Mouse (Mus musculus): ENCODE results near the gene Rnpepl1. TPM values are rescaled to one million over a fixed set of nuclear protein-coding genes. Genes with fewer than 3 reads are reported as not detected.

Rnpepl1 gene
- polyA plus RNA-seq, 1 experiment, result 62.1 TPM

- H3K4me1 ChIP-seq (ENCODE audit: control insufficient read depth, insufficient read depth, low read length), result peaks cover 10% of the 10 kb centered on the region
- WGBS, result 72% methylated on average over 4 of the region's 4 CpGs
- no peak overlapping the region for H3K27ac ChIP-seq (ENCODE audit: control insufficient read depth, insufficient read depth, low read depth, low read length, poor library complexity)
- TF ChIP-seq CTCF (IDR thresholded peaks at IDR 0.05; ENCODE audit: control insufficient read depth, insufficient read depth, low read length), result no peak
- no peak for TF ChIP-seq POLR2A (IDR thresholded peaks at IDR 0.05; ENCODE audit: borderline replicate concordance, control insufficient read depth, low read depth, low read length)
- no peak overlapping the region for H3K4me3 ChIP-seq (replicated peaks; ENCODE audit: control insufficient read depth, low read depth, low read length)
Observed at GRCm38 (mm10) chr1:92909068-92909467, 1.5 kb upstream of the Rnpepl1 start.

- WGBS, result under 1% methylated on average over 83 of the region's 85 CpGs
- peak overlapping the region; percentile 84 for H3K4me3 ChIP-seq (replicated peaks; ENCODE audit: control insufficient read depth, low read depth, low read length)
- H3K4me1 ChIP-seq (ENCODE audit: control insufficient read depth, insufficient read depth, low read length), result peaks cover 9% of the 10 kb centered on the region
- peak overlapping the region; percentile 92 for H3K27ac ChIP-seq (ENCODE audit: control insufficient read depth, insufficient read depth, low read depth, low read length, poor library complexity)
- TF ChIP-seq CTCF (IDR thresholded peaks at IDR 0.05; ENCODE audit: control insufficient read depth, insufficient read depth, low read length) (no peak), POLR2A (IDR thresholded peaks at IDR 0.05; ENCODE audit: borderline replicate concordance, control insufficient read depth, low read depth, low read length) (no peak; the same call in 1 of the 2 replicates)
Observed at GRCm38 (mm10) chr1:92910925-92911720, 540 bp downstream of the Rnpepl1 start.

- TF ChIP-seq CTCF (IDR thresholded peaks at IDR 0.05; ENCODE audit: control insufficient read depth, insufficient read depth, low read length), result no peak
- peak overlapping the region; percentile 92 for H3K27ac ChIP-seq (ENCODE audit: control insufficient read depth, insufficient read depth, low read depth, low read length, poor library complexity)
- peaks cover 9% of the 10 kb centered on the region for H3K4me1 ChIP-seq (ENCODE audit: control insufficient read depth, insufficient read depth, low read length)
- WGBS, result 22% methylated on average over 8 of the region's 8 CpGs
- H3K4me3 ChIP-seq (replicated peaks; ENCODE audit: control insufficient read depth, low read depth, low read length), result peak overlapping the region; percentile 84
Observed at GRCm38 (mm10) chr1:92911721-92912138, 1.1 kb downstream of the Rnpepl1 start.

- Histone ChIP-seq H3K4me3 (replicated peaks; ENCODE audit: control insufficient read depth, low read depth, low read length) (peak overlapping the region; percentile 7), H3K27ac (ENCODE audit: control insufficient read depth, insufficient read depth, low read depth, low read length, poor library complexity) (no peak overlapping the region; the same call in 1 of the 2 replicates), H3K4me1 (ENCODE audit: control insufficient read depth, insufficient read depth, low read length) (peaks cover 9% of the 10 kb centered on the region)
- WGBS, result 40% methylated on average over 1 of the region's 1 CpGs
- TF ChIP-seq CTCF (IDR thresholded peaks at IDR 0.05; ENCODE audit: control insufficient read depth, insufficient read depth, low read length) (no peak), POLR2A (IDR thresholded peaks at IDR 0.05; ENCODE audit: borderline replicate concordance, control insufficient read depth, low read depth, low read length) (no peak)
Observed at GRCm38 (mm10) chr1:92912286-92912685, 1.7 kb downstream of the Rnpepl1 start.

- 86% methylated on average over 4 of the region's 4 CpGs for WGBS
- TF ChIP-seq POLR2A (IDR thresholded peaks at IDR 0.05; ENCODE audit: borderline replicate concordance, control insufficient read depth, low read depth, low read length), result no peak
- TF ChIP-seq CTCF (IDR thresholded peaks at IDR 0.05; ENCODE audit: control insufficient read depth, insufficient read depth, low read length), result no peak
- peaks cover 6% of the 10 kb centered on the region for H3K4me1 ChIP-seq (ENCODE audit: control insufficient read depth, insufficient read depth, low read length)
- no peak overlapping the region for H3K4me3 ChIP-seq (replicated peaks; ENCODE audit: control insufficient read depth, low read depth, low read length)
- no peak overlapping the region for H3K27ac ChIP-seq (ENCODE audit: control insufficient read depth, insufficient read depth, low read depth, low read length, poor library complexity)
Observed at GRCm38 (mm10) chr1:92914239-92914638, 3.7 kb downstream of the Rnpepl1 start.

- 93% methylated on average over 11 of the region's 11 CpGs for WGBS
- Histone ChIP-seq H3K4me3 (replicated peaks; ENCODE audit: control insufficient read depth, low read depth, low read length) (no peak overlapping the region), H3K27ac (ENCODE audit: control insufficient read depth, insufficient read depth, low read depth, low read length, poor library complexity) (no peak overlapping the region), H3K4me1 (ENCODE audit: control insufficient read depth, insufficient read depth, low read length) (peaks cover 8% of the 10 kb centered on the region)
- no peak for TF ChIP-seq CTCF (IDR thresholded peaks at IDR 0.05; ENCODE audit: control insufficient read depth, insufficient read depth, low read length)
Observed at GRCm38 (mm10) chr1:92914993-92915392, 4.4 kb downstream of the Rnpepl1 start.

- TF ChIP-seq POLR2A (IDR thresholded peaks at IDR 0.05; ENCODE audit: borderline replicate concordance, control insufficient read depth, low read depth, low read length), result no peak
- no peak for TF ChIP-seq CTCF (IDR thresholded peaks at IDR 0.05; ENCODE audit: control insufficient read depth, insufficient read depth, low read length)
- H3K4me3 ChIP-seq (replicated peaks; ENCODE audit: control insufficient read depth, low read depth, low read length), result no peak overlapping the region
- 90% methylated on average over 9 of the region's 9 CpGs for WGBS
- peaks cover 7% of the 10 kb centered on the region for H3K4me1 ChIP-seq (ENCODE audit: control insufficient read depth, insufficient read depth, low read length)
- H3K27ac ChIP-seq (ENCODE audit: control insufficient read depth, insufficient read depth, low read depth, low read length, poor library complexity), result no peak overlapping the region
Observed at GRCm38 (mm10) chr1:92916725-92917124, 6.1 kb downstream of the Rnpepl1 start.

- no peak for TF ChIP-seq POLR2A (IDR thresholded peaks at IDR 0.05; ENCODE audit: borderline replicate concordance, control insufficient read depth, low read depth, low read length)
- TF ChIP-seq CTCF (IDR thresholded peaks at IDR 0.05; ENCODE audit: control insufficient read depth, insufficient read depth, low read length), result no peak
- WGBS, result 95% methylated on average over 11 of the region's 11 CpGs
Observed at GRCm38 (mm10) chr1:92919151-92919550, 8.6 kb downstream of the Rnpepl1 start.

More at GRCm38 (mm10) chr1:92919151-92919550, 8.6 kb downstream of the Rnpepl1 start:
- H3K27ac ChIP-seq (ENCODE audit: control insufficient read depth, insufficient read depth, low read depth, low read length, poor library complexity), result no peak overlapping the region
- no peak overlapping the region for H3K4me3 ChIP-seq (replicated peaks; ENCODE audit: control insufficient read depth, low read depth, low read length)
- 0 out of 2 replicates have a peak, but pooled peaks cover 2% of the 10 kb centered on the region for H3K4me1 ChIP-seq (ENCODE audit: control insufficient read depth, insufficient read depth, low read length)

Data from bone marrow, adult 2 months (tissue).